Mouse (Mus musculus) common myeloid progenitor, adult 5-6 weeks (primary cell): ENCODE data around the gene Ogt. TPM values are rescaled to one million over a fixed set of nuclear protein-coding genes. Genes with fewer than 3 reads are reported as not detected.

ENCODE experiments used
- ATAC-seq: replicated peaks from 2 replicates; pipeline ENCODE4 v1.8.0; 2016; ENCODE audit warnings: low read depth, mild to moderate bottlenecking, moderate TSS enrichment, inconsistent platforms; ENCODE audit not compliant: poor library complexity, severe bottlenecking
- total RNA-seq: library from RNA; stranded (forward); fragments of 200-1000, 187-1606 nt; gene quantifications from 2 replicates; pipeline ENCODE4 v1.2.3, GENCODE M21; 2017

The Ogt gene
- total RNA-seq, 1 experiment from 2014 or later = 95.1 TPM

DNA sequence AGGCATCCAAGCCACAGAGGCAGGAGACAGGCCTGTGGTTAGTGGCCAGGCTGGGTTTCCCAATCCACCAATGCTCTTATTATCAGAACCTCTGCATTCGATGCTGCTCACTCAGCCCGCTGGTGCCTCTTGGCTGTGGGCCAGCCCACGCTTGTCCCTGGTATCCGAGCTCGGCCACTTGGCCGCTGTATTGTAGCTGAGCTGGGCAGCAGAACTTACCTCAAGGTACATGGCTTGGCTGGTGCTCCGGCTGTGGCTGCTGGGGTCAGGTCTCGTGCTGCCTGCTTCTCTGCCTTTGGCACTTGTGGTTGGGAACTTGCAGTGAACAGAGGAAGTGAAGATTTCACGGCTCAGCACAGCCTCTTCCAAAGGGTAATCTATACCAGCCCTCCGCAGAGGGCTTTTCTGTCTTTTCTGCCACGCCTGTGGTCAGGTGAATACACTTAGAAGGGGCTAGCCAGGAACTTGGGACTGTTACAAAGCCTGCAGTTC lies 94.0 kb downstream of the Ogt start, which contains the start of gene Cxcr3:
Gene Cxcr3, minus strand, starts transcription at position 442 of the 492 bp plus-strand sequence.
- ATAC-seq = peak; percentile 84

Other genes with a start within 250 kb of the Ogt start
- gene Zmym3, start 219.2 kb upstream of the Ogt start, total RNA-seq = 45.9 and 53.1 TPM in 2 replicates
- gene Nono, start 210.7 kb upstream of the Ogt start, total RNA-seq = 497 and 559 TPM in 2 replicates
- 0.58 and 0.87 TPM in 2 replicates for gene Itgb1bp2, start 191.0 kb upstream of the Ogt start, total RNA-seq
- 80.9 and 87.4 TPM in 2 replicates for gene Taf1, start 107.3 kb upstream of the Ogt start, total RNA-seq
- 0.27 TPM in 1 of 2 replicates, not detected in the other for gene Cxcr3, start 94.2 kb downstream of the Ogt start, total RNA-seq
- 0.55 and 1.8 TPM in 2 replicates for gene Gm4779, start 154.4 kb downstream of the Ogt start, total RNA-seq
- gene 8030474K03Rik, start 154.6 kb downstream of the Ogt start, total RNA-seq = not detected in 2 replicates
- gene Nhsl2, start 209.3 kb downstream of the Ogt start, total RNA-seq = 2.8 and 5.3 TPM in 2 replicates